ENCODE assay signal across 21 mouse cellular contexts in the genomic region with DNA sequence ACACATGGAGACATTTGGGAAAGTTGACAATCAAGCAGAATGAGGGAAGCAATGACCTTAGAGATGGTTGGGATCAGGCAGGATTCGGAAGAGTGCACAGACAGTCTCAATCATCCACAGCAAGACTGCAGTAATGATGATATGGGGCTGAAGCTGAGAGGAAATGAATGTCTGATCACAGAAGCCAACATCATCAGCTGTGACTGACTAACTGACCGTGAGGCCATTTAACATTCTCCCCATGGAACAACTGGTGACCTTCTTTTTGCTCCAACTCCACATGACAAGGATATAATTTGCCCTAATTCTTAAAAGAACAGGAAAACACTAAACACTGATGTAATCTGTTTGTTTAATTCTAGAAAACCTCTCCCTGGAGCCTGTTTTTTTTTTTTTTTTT.
A peak's percentile ranks its signal among the peaks of the same experiment; 100 is the strongest.
DNase-seq lines count a peak whose midpoint lies in the region; ATAC-seq and TF ChIP-seq lines count a peak whose summit lies in the region.
"Had no signal": no experiment of that assay in that cellular context is flagged by ENCODE, and none has a peak within 500 bp of the region (broad histone marks: within the 10 kb centered on the region; RNA-seq: fewer than 3 reads in every experiment).

No protein-coding gene starts in this region.

- H3K79me2 ChIP-seq in liver, adult 2 months (ENCODE audit: control insufficient read depth, insufficient read depth, low read length), result no peaks in the 10 kb centered on the region
- no peaks in the 10 kb centered on the region for H3K79me2 ChIP-seq in MEL (ENCODE audit: control insufficient read depth, insufficient read depth, low read length, poor library complexity)

- H3K9ac ChIP-seq in liver, adult 2 months (ENCODE audit: low read depth, low read length), result no peak overlapping the region
- no peak overlapping the region for H3K9ac ChIP-seq in liver, embryonic 12.5 days
- H3K9ac ChIP-seq in MEL (ENCODE audit: control insufficient read depth, low read depth, low read length, poor library complexity, severe bottlenecking), result no peak overlapping the region
- H3K9ac ChIP-seq: embryonic facial prominence, embryonic 15.5 days; hindbrain, embryonic 14.5 days; intestine, embryonic 15.5 days had no signal

- TF ChIP-seq POLR2A in liver, adult 2 months (IDR thresholded peaks at IDR 0.05; ENCODE audit: extremely low read depth, insufficient read depth, low read length), result no peak
- no peak for TF ChIP-seq POLR2A in MEL (IDR thresholded peaks at IDR 0.05; ENCODE audit: control insufficient read depth in 1 of 2, insufficient read depth in 1 of 2, low read depth in 1 of 2, low read length in 2 of 2, poor library complexity in 1 of 2)

- no peaks in the 10 kb centered on the region for H3K27me3 ChIP-seq in liver, adult 2 months (ENCODE audit: control insufficient read depth, insufficient read depth, low read length)
- no peaks in the 10 kb centered on the region for H3K27me3 ChIP-seq in liver, embryonic 12.5 days (replicated peaks)
- H3K27me3 ChIP-seq in MEL (ENCODE audit: control insufficient read depth in 1 of 2, insufficient read depth in 2 of 2, low read length in 2 of 2), result no peaks in the 10 kb centered on the region
- H3K27me3 ChIP-seq: CH12.LX; embryonic facial prominence, embryonic 15.5 days; intestine, embryonic 15.5 days had no signal

- ATAC-seq in liver, embryonic 12.5 days, result no peak
- ATAC-seq: forebrain, embryonic 14.5 days; intestine, embryonic 15.5 days had no signal

- H3K36me3 ChIP-seq in liver, adult 2 months (ENCODE audit: control insufficient read depth, insufficient read depth, low read length), result no peaks in the 10 kb centered on the region
- H3K36me3 ChIP-seq in liver, embryonic 12.5 days, result no peaks in the 10 kb centered on the region
- peaks cover 0 to 43% of the 10 kb centered on the region in 2 experiments; a peak in 2 of 4 replicates for H3K36me3 ChIP-seq in MEL (ENCODE audit: control insufficient read depth in 1 of 2, insufficient read depth in 2 of 2, low read length in 2 of 2)
- H3K36me3 ChIP-seq: embryonic facial prominence, embryonic 15.5 days; forebrain, embryonic 10.5 days; heart, embryonic 10.5 days; hindbrain, embryonic 10.5 days; intestine, embryonic 15.5 days had no signal

- H3K9me3 ChIP-seq in liver, embryonic 12.5 days (replicated peaks), result no peaks in the 10 kb centered on the region
- no peaks in the 10 kb centered on the region for H3K9me3 ChIP-seq in MEL (replicated peaks; ENCODE audit: insufficient read depth, low read length)
- H3K9me3 ChIP-seq: embryonic facial prominence, embryonic 15.5 days; forebrain, embryonic 10.5 days; heart, embryonic 10.5 days; hindbrain, embryonic 10.5 days; intestine, embryonic 15.5 days had no signal

- TF ChIP-seq CTCF in liver, adult 2 months (IDR thresholded peaks at IDR 0.05; ENCODE audit: low read depth, low read length), result no peak
- TF ChIP-seq CTCF in MEL (IDR thresholded peaks at IDR 0.05 in 2 of 3, conservative IDR thresholded peaks at IDR 0.05 in 1 of 3; ENCODE audit: control insufficient read depth in 1 of 3, insufficient read depth in 1 of 3, low read depth in 2 of 3, low read length in 3 of 3, poor library complexity in 1 of 3, severe bottlenecking in 1 of 3), result no peak

- no peak overlapping the region for H3K4me3 ChIP-seq in liver, adult 2 months (ENCODE audit: insufficient read depth, low read depth, low read length)
- no peak overlapping the region for H3K4me3 ChIP-seq in liver, embryonic 12.5 days
- H3K4me3 ChIP-seq in MEL (ENCODE audit: control insufficient read depth in 1 of 2, insufficient read depth in 1 of 2, low read depth in 2 of 2, low read length in 2 of 2), result no peak overlapping the region
- H3K4me3 ChIP-seq: embryonic facial prominence, embryonic 15.5 days; erythroblast, embryonic 14.5 days; forebrain, embryonic 10.5 days; heart, embryonic 10.5 days; hindbrain, embryonic 10.5 days; intestine, embryonic 15.5 days had no signal

- H3K4me2 ChIP-seq in liver, embryonic 12.5 days, result no peak overlapping the region
- H3K4me2 ChIP-seq: embryonic facial prominence, embryonic 15.5 days; hindbrain, embryonic 14.5 days; intestine, embryonic 15.5 days had no signal

- no peaks in the 10 kb centered on the region for H3K4me1 ChIP-seq in liver, adult 2 months (ENCODE audit: control insufficient read depth, insufficient read depth, low read length)
- peaks cover 18% of the 10 kb centered on the region for H3K4me1 ChIP-seq in liver, embryonic 12.5 days
- peaks cover 13 to 20% of the 10 kb centered on the region in 2 experiments for H3K4me1 ChIP-seq in MEL (ENCODE audit: control insufficient read depth in 1 of 2, insufficient read depth in 2 of 2, low read length in 2 of 2)
- H3K4me1 ChIP-seq: embryonic facial prominence, embryonic 15.5 days; forebrain, embryonic 10.5 days; heart, embryonic 10.5 days; hindbrain, embryonic 10.5 days; intestine, embryonic 15.5 days had no signal

- DNase-seq in heart, adult 18-20 months, result peak; percentile 12 to 56
- no peak for DNase-seq in heart, postnatal 36 days
- peak; percentile 57 for DNase-seq in liver, adult 2 months (ENCODE audit: extremely low read depth, low read depth, low spot score)
- no peak for DNase-seq in MEL (ENCODE audit: low read depth, low spot score)
- peak; percentile 15 for DNase-seq in skeletal muscle tissue, adult 2 months (ENCODE audit: low read depth, low spot score)
- DNase-seq: adrenal gland, adult 2 months; adrenal gland, postnatal 25 days; cerebellum, adult 11 months; cerebellum, adult 8-10 months; cerebellum, postnatal 14 days; embryo, embryonic 11 days had no signal

- TF ChIP-seq EP300 in MEL (IDR thresholded peaks at IDR 0.05; ENCODE audit: low read depth in 1 of 2, low read length in 2 of 2), result no peak

- intact Hi-C loops in heart, postnatal 36 days (cut with DNase I), result no loop called here

- no peak overlapping the region for H3K27ac ChIP-seq in liver, adult 2 months (replicated peaks; ENCODE audit: insufficient read depth, low read depth, low read length)
- no peak overlapping the region for H3K27ac ChIP-seq in liver, embryonic 12.5 days
- H3K27ac ChIP-seq in MEL (ENCODE audit: control insufficient read depth, low read depth, low read length), result no peak overlapping the region
- H3K27ac ChIP-seq: embryonic facial prominence, embryonic 15.5 days; forebrain, embryonic 10.5 days; heart, embryonic 10.5 days; hindbrain, embryonic 10.5 days; hindbrain, embryonic 14.5 days; intestine, embryonic 15.5 days had no signal

- TF ChIP-seq RAD21 in MEL (IDR thresholded peaks at IDR 0.05; ENCODE audit: low read depth, low read length), result no peak

- 83% methylated on average over 2 of the region's 2 CpGs for WGBS in liver, adult 2 months
- WGBS in liver, embryonic 12.5 days (ENCODE audit: insufficient replicate concordance), result 69% methylated on average over 2 of the region's 2 CpGs

TF ChIP-seq in MEL, 35 proteins besides CTCF, POLR2A, EP300 and RAD21:
- TF ChIP-seq CHD1 (IDR thresholded peaks at IDR 0.05; ENCODE audit: low read depth, low read length) (no peak), ZNF384 (IDR thresholded peaks at IDR 0.05; ENCODE audit: low read depth, low read length) (0 out of 2 replicates have a peak, but pooled peaks have one; percentile 17)

Comparison
In these comparisons a context has a peak if more than half of its experiments do, and no peak if none do; other contexts are left out.
1. DNase-seq: peak in heart, adult 18-20 months (2 of 2), liver, adult 2 months (single experiment) and skeletal muscle tissue, adult 2 months (single experiment); none in heart, postnatal 36 days (0 of 2) and MEL (single experiment).